22 mouse cellular contexts compared by ENCODE assay signal in the genomic region with DNA sequence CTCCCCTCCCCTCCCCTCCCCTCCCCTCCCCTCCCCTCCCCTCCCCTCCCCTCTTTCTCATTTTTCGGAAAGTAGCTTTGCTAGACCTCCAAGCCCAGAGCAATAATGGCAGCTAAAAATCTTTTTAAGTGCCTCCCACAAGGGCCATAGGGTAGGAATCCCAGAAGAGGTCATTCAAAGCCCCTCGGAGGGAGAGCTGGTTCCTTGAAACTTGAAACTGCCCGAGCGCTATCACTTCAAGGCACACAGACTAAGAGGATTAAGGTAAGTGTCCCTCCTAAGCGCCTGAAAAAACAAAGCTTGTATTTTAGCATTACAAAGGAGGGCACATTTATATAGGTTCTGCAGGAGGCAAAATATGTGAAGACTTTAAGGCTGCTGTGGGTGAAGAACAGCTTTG.
A peak's percentile ranks its signal among the peaks of the same experiment; 100 is the strongest.
DNase-seq lines count a peak whose midpoint lies in the region; ATAC-seq and TF ChIP-seq lines count a peak whose summit lies in the region.
"Had no signal": no experiment of that assay in that cellular context is flagged by ENCODE, and none has a peak within 500 bp of the region (broad histone marks: within the 10 kb centered on the region; RNA-seq: fewer than 3 reads in every experiment).

No protein-coding gene starts in this region.

- H3K4me3 ChIP-seq in forebrain, embryonic 10.5 days = no peak overlapping the region
- no peak overlapping the region for H3K4me3 ChIP-seq in forebrain, postnatal 0 days (ENCODE audit: low read depth, low read length)
- no peak overlapping the region for H3K4me3 ChIP-seq in lung, embryonic 16.5 days (ENCODE audit: low read length)
- H3K4me3 ChIP-seq in embryonic facial prominence, embryonic 10.5 days = no peak overlapping the region
- H3K4me3 ChIP-seq: embryonic facial prominence, embryonic 13.5 days; forebrain, embryonic 15.5 days; heart, embryonic 12.5 days; hindbrain, embryonic 10.5 days; intestine, embryonic 15.5 days had no signal

- ATAC-seq in forebrain, postnatal 0 days = no peak
- peak; percentile 17; the same call in 1 of the 2 replicates for ATAC-seq in lung, embryonic 16.5 days (ENCODE audit: low read depth)
- no peak for ATAC-seq in activated CD4-positive, CD25-positive, alpha-beta regulatory T cell, adult 4 months
- ATAC-seq: CD4-positive, CD25-positive, alpha-beta regulatory T cell, adult 4 months; forebrain, embryonic 15.5 days; intestine, embryonic 15.5 days had no signal

- H3K27me3 ChIP-seq in forebrain, embryonic 10.5 days (ENCODE audit: poor library complexity, severe bottlenecking) = peaks cover 72% of the 10 kb centered on the region
- H3K27me3 ChIP-seq in forebrain, postnatal 0 days (ENCODE audit: insufficient read depth, low read length) = peaks cover 8% of the 10 kb centered on the region; the same call in 1 of the 2 replicates
- no peaks in the 10 kb centered on the region for H3K27me3 ChIP-seq in lung, embryonic 16.5 days (ENCODE audit: control insufficient read depth, insufficient read depth, low read depth, low read length)
- H3K27me3 ChIP-seq in embryonic facial prominence, embryonic 10.5 days (replicated peaks; ENCODE audit: low read depth, poor library complexity, severe bottlenecking) = peaks cover 37% of the 10 kb centered on the region; the same call in 1 of the 2 replicates
- H3K27me3 ChIP-seq: intestine, embryonic 15.5 days had no signal

- no peaks in the 10 kb centered on the region for H3K36me3 ChIP-seq in forebrain, embryonic 10.5 days (replicated peaks)
- H3K36me3 ChIP-seq in forebrain, postnatal 0 days (ENCODE audit: insufficient read depth) = no peaks in the 10 kb centered on the region
- H3K36me3 ChIP-seq in lung, embryonic 16.5 days (ENCODE audit: control insufficient read depth, insufficient read depth, low read length) = no peaks in the 10 kb centered on the region
- no peaks in the 10 kb centered on the region for H3K36me3 ChIP-seq in embryonic facial prominence, embryonic 10.5 days (replicated peaks)
- H3K36me3 ChIP-seq: embryonic facial prominence, embryonic 13.5 days; forebrain, embryonic 15.5 days; G1E; heart, embryonic 12.5 days; hindbrain, embryonic 10.5 days; intestine, embryonic 15.5 days had no signal

- H3K4me1 ChIP-seq in forebrain, embryonic 10.5 days = peaks cover 34% of the 10 kb centered on the region
- H3K4me1 ChIP-seq in forebrain, postnatal 0 days (ENCODE audit: insufficient read depth) = no peaks in the 10 kb centered on the region
- 0 out of 2 replicates have a peak, but pooled peaks cover 2% of the 10 kb centered on the region for H3K4me1 ChIP-seq in lung, embryonic 16.5 days (replicated peaks; ENCODE audit: control insufficient read depth, insufficient read depth, low read length)
- H3K4me1 ChIP-seq in embryonic facial prominence, embryonic 10.5 days = peaks cover 9% of the 10 kb centered on the region
- H3K4me1 ChIP-seq: heart, embryonic 12.5 days; intestine, embryonic 15.5 days had no signal

- peak; percentile 46 for DNase-seq in forebrain, embryonic 10.5 days (ENCODE audit: extremely low spot score, low spot score)
- no peak for DNase-seq in forebrain, postnatal 0 days
- no peak for DNase-seq in lung, postnatal 25 days (ENCODE audit: low spot score)
- DNase-seq in embryo, embryonic 10 days (ENCODE audit: low spot score) = peak; percentile 55
- DNase-seq in embryonic facial prominence, embryonic 10.5 days (ENCODE audit: low spot score) = peak; percentile 55
- DNase-seq in urinary bladder, postnatal 25 days (ENCODE audit: low spot score) = no peak
- DNase-seq: adrenal gland, adult 8-10 months; B cell, adult 2 months; cerebellum, adult 11 months; cerebellum, adult 8-10 months; cerebellum, postnatal 14 days; gastrocnemius, postnatal 14 days had no signal

- WGBS in forebrain, embryonic 10.5 days = 0% methylated on average over 4 of the region's 5 CpGs
- 13% methylated on average over 4 of the region's 5 CpGs for WGBS in forebrain, postnatal 0 days
- 3% methylated on average over 4 of the region's 5 CpGs for WGBS in lung, embryonic 16.5 days
- 4% methylated on average over 5 of the region's 5 CpGs for WGBS in embryonic facial prominence, embryonic 10.5 days

- TF ChIP-seq CTCF in forebrain, postnatal 0 days (IDR thresholded peaks at IDR 0.05; ENCODE audit: low read depth) = no peak

- H3K9me3 ChIP-seq in forebrain, embryonic 10.5 days = no peaks in the 10 kb centered on the region
- H3K9me3 ChIP-seq in forebrain, postnatal 0 days (ENCODE audit: low read length) = no peaks in the 10 kb centered on the region
- no peaks in the 10 kb centered on the region for H3K9me3 ChIP-seq in lung, embryonic 16.5 days (ENCODE audit: control insufficient read depth, low read length)
- H3K9me3 ChIP-seq in embryonic facial prominence, embryonic 10.5 days = no peaks in the 10 kb centered on the region
- H3K9me3 ChIP-seq: embryonic facial prominence, embryonic 13.5 days; forebrain, embryonic 15.5 days; heart, embryonic 12.5 days; hindbrain, embryonic 10.5 days; intestine, embryonic 15.5 days had no signal

- H3K27ac ChIP-seq in forebrain, embryonic 10.5 days = 0 out of 2 replicates have a peak overlapping the region, but pooled peaks have one; percentile 48
- no peak overlapping the region for H3K27ac ChIP-seq in forebrain, postnatal 0 days (ENCODE audit: low read depth, low read length)
- H3K27ac ChIP-seq in lung, embryonic 16.5 days (ENCODE audit: low read length) = 0 out of 2 replicates have a peak overlapping the region, but pooled peaks have one; percentile 41
- H3K27ac ChIP-seq in embryonic facial prominence, embryonic 10.5 days (replicated peaks) = peak overlapping the region; percentile 30; the same call in 1 of the 2 replicates
- H3K27ac ChIP-seq: embryonic facial prominence, embryonic 13.5 days; forebrain, embryonic 15.5 days; hindbrain, embryonic 10.5 days; hindbrain, embryonic 14.5 days; intestine, embryonic 15.5 days had no signal

- H3K9ac ChIP-seq in forebrain, postnatal 0 days = no peak overlapping the region
- H3K9ac ChIP-seq in lung, embryonic 16.5 days (ENCODE audit: low read length) = no peak overlapping the region
- H3K9ac ChIP-seq: embryonic facial prominence, embryonic 13.5 days; forebrain, embryonic 15.5 days; heart, embryonic 12.5 days; hindbrain, embryonic 14.5 days; intestine, embryonic 15.5 days had no signal

- H3K4me2 ChIP-seq in forebrain, postnatal 0 days (ENCODE audit: low read depth) = no peak overlapping the region
- no peak overlapping the region for H3K4me2 ChIP-seq in lung, embryonic 16.5 days (ENCODE audit: low read depth, low read length)
- H3K4me2 ChIP-seq: embryonic facial prominence, embryonic 13.5 days; forebrain, embryonic 15.5 days; heart, embryonic 12.5 days; hindbrain, embryonic 14.5 days; intestine, embryonic 15.5 days had no signal

Comparison
In these comparisons a context has a peak if more than half of its experiments do, and no peak if none do; other contexts are left out.
1. DNase-seq: peak in forebrain, embryonic 10.5 days (single experiment), embryo, embryonic 10 days (single experiment) and embryonic facial prominence, embryonic 10.5 days (single experiment); none in forebrain, postnatal 0 days (single experiment), lung, postnatal 25 days (single experiment) and urinary bladder, postnatal 25 days (single experiment).